Mouse (Mus musculus): ENCODE results near the gene Rsc1a1.

Rsc1a1 gene

GRCm38 (mm10) chr4:141688505-141688904 lies 3.1 kb upstream of the Rsc1a1 start:
- no peak for DNase-seq

DNA sequence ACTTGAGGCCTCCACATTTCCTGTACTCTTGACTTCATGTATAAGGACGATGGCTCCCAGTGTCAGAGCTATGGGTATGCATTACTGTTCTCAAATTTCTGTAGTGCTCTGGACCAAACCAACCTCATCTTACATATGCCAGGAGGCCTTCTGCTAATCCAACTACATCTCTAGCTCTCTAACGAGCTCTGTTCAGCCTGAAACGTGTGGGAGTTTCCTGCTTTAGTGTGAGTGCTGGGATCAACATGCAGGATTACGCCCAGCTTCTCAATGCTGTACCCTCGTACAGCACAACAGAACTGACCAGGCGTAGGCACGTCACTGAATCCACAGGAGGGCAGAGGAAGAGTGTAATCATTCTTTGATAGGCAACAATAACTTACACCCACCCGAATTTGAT lies 1.1 kb upstream of the Rsc1a1 start:
- DNase-seq: no peak

DNA sequence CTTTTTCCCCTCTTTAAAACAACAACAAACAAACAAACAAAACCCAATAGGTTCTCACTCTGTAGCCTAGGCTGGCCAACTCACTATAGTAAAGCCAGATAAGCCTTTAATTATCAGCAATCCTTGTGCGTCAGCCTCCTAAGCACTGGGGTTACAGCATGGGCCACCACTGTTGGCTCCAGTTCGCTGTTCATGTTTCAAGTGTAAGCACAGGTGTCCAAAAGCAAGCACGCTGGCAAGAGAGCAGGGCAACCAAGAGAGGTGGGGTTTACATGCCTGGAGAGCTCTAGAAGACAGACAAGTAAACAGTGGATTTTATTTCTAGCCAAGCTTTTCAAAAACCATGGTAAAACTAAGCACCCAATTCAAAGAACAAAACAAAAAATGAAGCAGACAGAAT lies 694 bp upstream of the Rsc1a1 start:
- no peak for DNase-seq

GRCm38 (mm10) chr4:141682706-141683230 lies 2.6 kb downstream of the Rsc1a1 start:
- no peak for DNase-seq

GRCm38 (mm10) chr4:141681767-141682166 lies 3.6 kb downstream of the Rsc1a1 start:
- no peak for DNase-seq

GRCm38 (mm10) chr4:141680892-141681291 lies 4.5 kb downstream of the Rsc1a1 start:
- no peak for DNase-seq

GRCm38 (mm10) chr4:141679016-141679415 lies 6.4 kb downstream of the Rsc1a1 start:
- DNase-seq: no peak

DNA sequence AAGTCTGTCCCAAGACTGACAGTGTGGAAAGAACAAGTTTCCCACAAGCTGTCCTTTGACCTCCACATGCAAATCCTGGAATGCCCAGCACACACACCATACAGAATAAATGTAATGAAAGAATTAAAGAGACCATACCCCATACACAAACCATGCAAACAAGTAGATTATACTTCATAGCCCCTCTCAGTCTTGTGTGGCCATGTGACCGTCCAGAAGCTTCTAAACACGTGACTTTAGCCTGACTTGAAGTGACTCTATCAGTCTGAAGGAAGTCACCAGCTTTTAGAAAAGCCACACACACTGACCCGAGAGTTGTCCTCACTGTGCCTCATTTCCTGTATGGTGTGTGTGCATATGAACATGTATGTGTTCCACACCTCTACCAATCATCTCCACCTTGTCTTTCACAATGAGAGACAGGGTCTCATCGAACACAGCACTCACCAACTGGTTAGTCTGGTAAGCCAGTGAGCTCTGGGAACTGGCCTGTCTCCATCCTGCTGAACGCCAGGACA lies 8.9 kb downstream of the Rsc1a1 start:
- no peak for DNase-seq

DNA sequence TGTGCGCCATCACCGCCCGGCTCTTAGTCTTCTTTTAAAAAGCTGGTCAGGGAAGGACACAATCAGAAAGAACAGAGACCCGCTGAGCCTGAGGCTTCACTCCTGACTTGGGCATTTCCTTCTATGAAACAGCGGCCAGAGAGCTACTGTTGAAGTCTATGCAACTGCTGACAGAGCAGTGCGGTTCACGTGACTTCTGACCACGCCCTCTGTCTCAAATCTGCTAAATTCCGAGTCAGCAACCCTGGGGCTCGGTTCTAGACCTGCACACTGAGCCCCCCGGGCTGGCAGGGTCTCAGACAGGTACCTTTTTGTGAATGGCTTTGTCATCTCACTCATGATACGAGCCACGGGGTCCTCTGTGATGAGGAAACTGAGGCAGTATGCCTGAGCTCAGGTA lies 13.1 kb downstream of the Rsc1a1 start:
- no peak for DNase-seq

DNA sequence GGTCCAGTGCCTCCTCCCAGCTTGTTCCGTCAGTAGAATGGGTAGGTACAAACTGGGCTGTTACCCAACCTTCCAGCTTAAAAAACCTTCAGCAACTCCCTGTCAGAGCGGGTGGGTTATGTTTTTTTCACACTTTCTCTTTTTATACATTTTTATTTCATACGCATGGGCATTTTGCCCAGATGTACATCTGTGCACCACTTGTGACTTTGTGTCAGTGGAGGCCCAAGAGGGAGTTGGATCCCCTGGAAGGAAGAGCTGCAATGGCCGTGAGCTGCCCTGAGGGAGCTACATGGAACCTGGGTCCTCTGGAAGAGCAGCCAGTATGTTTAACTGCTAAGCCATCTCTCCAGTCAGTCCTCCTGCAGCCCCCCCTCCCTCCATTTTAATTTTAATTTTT lies 14.0 kb downstream of the Rsc1a1 start:
- DNase-seq: no peak

- no peak for DNase-seq
These were observed 15.3 kb downstream of the Rsc1a1 start for GRCm38 (mm10) chr4:141669898-141670712.

DNA sequence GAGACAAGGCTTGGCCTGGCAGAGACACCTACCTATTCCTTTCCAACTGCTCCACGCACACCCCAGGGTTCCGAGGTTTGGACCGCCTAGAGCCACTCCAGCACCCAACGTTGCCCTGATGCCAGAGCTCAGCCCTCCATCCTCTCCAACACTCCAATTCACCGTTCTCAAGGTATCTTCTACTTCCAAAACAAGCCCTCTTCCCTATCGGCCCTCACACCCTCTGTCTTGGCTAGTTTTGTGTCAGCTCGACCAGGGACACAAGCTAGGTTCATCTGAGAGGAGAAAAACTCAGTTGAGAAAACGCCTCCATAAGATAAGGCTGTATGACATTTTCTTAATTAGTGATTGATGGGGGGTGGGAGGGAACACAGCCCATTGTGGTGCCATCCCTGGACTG lies 20.6 kb downstream of the Rsc1a1 start, which contains the start of gene Plekhm2:
Gene Plekhm2 (minus strand): TSS at position 101 of the 400 bp plus-strand sequence.
- no peak for DNase-seq

GRCm38 (mm10) chr4:141664011-141664745 lies 21.2 kb downstream of the Rsc1a1 start:
- DNase-seq: peak; percentile 85

GRCm38 (mm10) chr4:141663122-141663931 lies 22.1 kb downstream of the Rsc1a1 start:
- DNase-seq: peak; percentile 37

- no peak for DNase-seq
These were observed 24.5 kb downstream of the Rsc1a1 start for GRCm38 (mm10) chr4:141660884-141661283.

- DNase-seq: no peak
These were observed 25.7 kb downstream of the Rsc1a1 start for GRCm38 (mm10) chr4:141659739-141660138.

- no peak for DNase-seq
These were observed 26.4 kb downstream of the Rsc1a1 start for GRCm38 (mm10) chr4:141658846-141659484.

DNA sequence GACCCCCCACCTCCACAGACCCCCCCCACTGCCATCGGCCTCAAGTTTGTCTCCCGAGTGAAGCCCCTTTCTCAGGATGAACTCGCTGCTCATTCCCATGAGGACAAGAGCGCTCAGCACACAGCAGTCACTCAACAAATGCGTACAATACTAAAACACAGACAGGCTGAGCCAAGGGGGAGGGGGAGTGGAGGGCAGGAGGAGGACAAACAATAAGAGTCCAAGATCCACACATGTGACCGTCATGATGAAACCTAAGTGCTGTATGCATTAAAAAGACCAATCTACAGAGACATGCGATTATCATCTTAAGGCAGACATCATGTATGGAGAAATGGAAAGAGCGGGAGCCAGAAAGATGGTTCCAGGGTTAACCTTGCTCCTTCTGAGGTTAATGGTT lies 28.5 kb downstream of the Rsc1a1 start:
- DNase-seq: no peak

DNA sequence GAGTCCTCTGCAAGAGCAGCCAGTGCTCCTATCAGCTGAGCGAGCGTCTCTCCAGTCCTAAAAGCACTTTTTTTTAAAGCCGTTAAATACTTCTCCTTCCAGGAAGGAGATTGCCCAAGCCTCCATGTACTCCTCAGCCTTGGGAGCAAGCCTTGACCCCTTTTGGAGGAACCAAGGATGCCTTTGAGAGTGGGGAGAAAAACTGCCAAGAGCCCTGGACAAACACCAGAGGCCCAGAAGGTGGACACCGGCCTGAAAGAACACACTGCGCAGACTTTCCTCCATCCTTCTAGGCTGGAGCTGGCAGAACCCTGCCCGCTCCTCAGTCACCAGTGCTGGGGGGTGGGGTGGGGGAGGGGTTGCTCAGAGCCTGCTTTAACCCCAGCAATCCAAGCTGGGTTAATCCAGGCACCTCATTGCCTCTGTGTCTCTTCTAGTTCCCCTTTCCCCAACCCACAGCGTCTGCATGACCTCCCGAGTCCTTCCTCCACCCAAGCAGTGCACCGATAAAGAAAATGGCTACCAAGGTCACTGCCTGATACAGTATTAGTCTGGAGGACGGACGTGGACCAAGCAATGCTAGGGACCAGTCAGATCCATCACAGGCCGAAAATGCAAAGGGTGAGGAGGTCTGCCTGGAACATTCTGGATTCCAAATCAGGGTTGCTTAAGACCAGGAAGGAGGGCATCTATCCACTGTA lies 29.3 kb downstream of the Rsc1a1 start:
- no peak for DNase-seq

GRCm38 (mm10) chr4:141654509-141654908 lies 30.9 kb downstream of the Rsc1a1 start:
- no peak for DNase-seq

DNA sequence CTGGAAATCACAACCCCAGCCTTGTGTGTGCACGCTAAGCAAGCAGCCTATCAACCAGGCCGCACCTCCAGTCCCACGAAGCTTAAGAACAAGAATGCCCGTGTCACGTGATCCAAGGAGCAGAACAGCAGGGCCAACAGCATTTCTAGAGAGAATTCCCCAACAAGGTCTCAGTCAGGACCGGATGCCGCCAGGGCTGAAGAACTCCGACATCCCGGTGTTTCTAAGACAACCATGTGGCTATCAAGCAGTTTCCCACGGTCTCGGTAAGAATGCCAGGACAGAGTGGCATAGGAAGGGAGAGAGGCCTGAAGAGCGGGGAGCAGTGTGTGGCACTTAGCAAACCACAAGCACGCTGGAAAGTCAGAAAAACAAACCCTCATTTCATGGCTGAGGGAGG lies 31.6 kb downstream of the Rsc1a1 start:
- no peak for DNase-seq

DNA sequence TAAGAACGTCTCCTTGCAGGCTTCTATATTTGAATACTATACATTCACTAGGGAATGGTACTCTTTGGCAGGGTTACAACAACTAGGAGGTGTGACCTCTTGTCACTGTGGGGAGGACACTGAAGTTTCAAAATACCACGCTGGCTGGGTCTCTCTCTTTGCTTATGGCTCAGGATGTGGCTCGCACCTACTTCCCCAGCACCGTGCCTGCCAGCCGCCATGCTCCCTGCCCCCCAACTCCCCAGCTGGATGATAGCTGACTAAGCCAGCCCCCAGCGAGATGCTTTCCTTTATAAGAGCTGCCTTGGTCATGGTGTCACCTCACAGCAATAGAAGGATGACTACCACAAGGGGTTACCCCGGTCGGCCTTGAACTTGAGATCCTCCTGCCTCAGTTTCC lies 32.4 kb downstream of the Rsc1a1 start:
- no peak for DNase-seq

Measured in liver (tissue).